Mouse (Mus musculus) lung, postnatal 25 days (tissue): ENCODE data around the gene Msln.
A peak's percentile ranks its signal among the peaks of the same experiment; 100 is the strongest.

Experiments
- DNase-seq: peaks from one replicate; pipeline ENCODE4 v3.0.0; 2022; ENCODE audit warnings: low spot score

Gene Msln

GRCm38 (mm10) chr17:25754241-25754640 is at the start of gene Msln:
Gene Msln (minus strand): TSS chr17:25754378.
- DNase-seq, result no peak

- no peak for DNase-seq
These were observed 48.8 kb upstream of the Msln start for GRCm38 (mm10) chr17:25802825-25803517.

GRCm38 (mm10) chr17:25801029-25801428 is 46.9 kb upstream of the Msln start:
- DNase-seq, result peak; percentile 83

- peak; percentile 88 for DNase-seq
These were observed 42.8 kb upstream of the Msln start, which contains the start of gene Metrn for GRCm38 (mm10) chr17:25796951-25797369. Gene Metrn (minus strand): TSS chr17:25797136.

- DNase-seq, result no peak
These were observed 42.1 kb upstream of the Msln start for GRCm38 (mm10) chr17:25796211-25796771.

GRCm38 (mm10) chr17:25795609-25796092 is 41.5 kb upstream of the Msln start, which contains the start of gene AC134908.4:
Gene AC134908.4 (minus strand): TSS chr17:25795659.
- no peak for DNase-seq

- DNase-seq, result no peak
These were observed 40.8 kb upstream of the Msln start for GRCm38 (mm10) chr17:25794998-25795397.

- no peak for DNase-seq
These were observed 40.0 kb upstream of the Msln start for GRCm38 (mm10) chr17:25794197-25794596.

GRCm38 (mm10) chr17:25792615-25793014 is 38.4 kb upstream of the Msln start, which contains the start of gene Fam173a:
Gene Fam173a (minus strand): TSS chr17:25792901.
- DNase-seq, result peak; percentile 77

GRCm38 (mm10) chr17:25791843-25792527 is 37.8 kb upstream of the Msln start:
- DNase-seq, result peak; percentile 77

- DNase-seq, result no peak
These were observed 37.2 kb upstream of the Msln start for GRCm38 (mm10) chr17:25791320-25791842.

GRCm38 (mm10) chr17:25786781-25787504 is 32.8 kb upstream of the Msln start:
- no peak for DNase-seq

- no peak for DNase-seq
These were observed 32.1 kb upstream of the Msln start, which contains the start of gene Ccdc78 for GRCm38 (mm10) chr17:25786280-25786679. Gene Ccdc78 (plus strand): TSS chr17:25786580.

- peak; percentile 94 for DNase-seq
These were observed 31.1 kb upstream of the Msln start, which contains the start of gene Haghl for GRCm38 (mm10) chr17:25785281-25785745. Gene Haghl (minus strand): TSS chr17:25785673.

GRCm38 (mm10) chr17:25783861-25784574 is 29.8 kb upstream of the Msln start:
- no peak for DNase-seq

GRCm38 (mm10) chr17:25783086-25783485 is 28.9 kb upstream of the Msln start:
- no peak for DNase-seq

GRCm38 (mm10) chr17:25781339-25781738 is 27.2 kb upstream of the Msln start:
- no peak for DNase-seq

GRCm38 (mm10) chr17:25777948-25778347 is 23.8 kb upstream of the Msln start:
- no peak for DNase-seq

- no peak for DNase-seq
These were observed 21.3 kb upstream of the Msln start for GRCm38 (mm10) chr17:25775318-25776062.

- peak; percentile 96 for DNase-seq
These were observed 19.5 kb upstream of the Msln start, which contains the start of gene Narfl for GRCm38 (mm10) chr17:25773549-25774120. Gene Narfl (plus strand): TSS chr17:25773776.
